Mouse (Mus musculus): ENCODE results near the gene Hapln4. TPM values are rescaled to one million over a fixed set of nuclear protein-coding genes. Genes with fewer than 3 reads are reported as not detected.

The Hapln4 gene
- polyA plus RNA-seq, 1 experiment from 2014 or later = not detected

GRCm38 (mm10) chr8:70092786-70093185, 9.5 kb downstream of the Hapln4 start:
- Histone ChIP-seq H3K4me3 (ENCODE audit: low read depth, low read length) (no peak overlapping the region), H3K4me2 (replicated peaks; ENCODE audit: low read depth, low read length) (no peak overlapping the region), H3K27me3 (replicated peaks; ENCODE audit: insufficient read depth, low read length) (peaks cover 17% of the 10 kb centered on the region), H3K36me3 (ENCODE audit: insufficient read depth, low read length) (no peaks in the 10 kb centered on the region), H3K9ac (replicated peaks; ENCODE audit: low read depth) (no peak overlapping the region), H3K9me3 (ENCODE audit: low read length) (no peaks in the 10 kb centered on the region), H3K4me1 (ENCODE audit: insufficient read depth, low read depth, low read length) (no peaks in the 10 kb centered on the region), H3K27ac (ENCODE audit: low read length) (no peak overlapping the region)
- ATAC-seq = no peak
- DNase-seq (ENCODE audit: low spot score) = no peak
- WGBS = 51% methylated on average over 8 of the region's 8 CpGs
- no peak for TF ChIP-seq CTCF (IDR thresholded peaks at IDR 0.05)
- TF ChIP-seq EP300 (IDR thresholded peaks at IDR 0.05) = no peak

GRCm38 (mm10) chr8:70099276-70099675, 16.0 kb downstream of the Hapln4 start:
- H3K4me3 ChIP-seq (ENCODE audit: low read depth, low read length) = no peak overlapping the region
- WGBS = 62% methylated on average over 8 of the region's 8 CpGs
- H3K4me2 ChIP-seq (replicated peaks; ENCODE audit: low read depth, low read length) = no peak overlapping the region
- no peak overlapping the region for H3K27ac ChIP-seq (ENCODE audit: low read length)
- H3K9ac ChIP-seq (replicated peaks; ENCODE audit: low read depth) = no peak overlapping the region
- H3K9me3 ChIP-seq (ENCODE audit: low read length) = no peaks in the 10 kb centered on the region
- no peaks in the 10 kb centered on the region for H3K36me3 ChIP-seq (ENCODE audit: insufficient read depth, low read length)
- TF ChIP-seq CTCF (IDR thresholded peaks at IDR 0.05) (no peak), EP300 (IDR thresholded peaks at IDR 0.05) (no peak)
- DNase-seq (ENCODE audit: low spot score) (no peak), ATAC-seq (no peak)
- H3K27me3 ChIP-seq (replicated peaks; ENCODE audit: insufficient read depth, low read length) = no peaks in the 10 kb centered on the region
- H3K4me1 ChIP-seq (ENCODE audit: insufficient read depth, low read depth, low read length) = no peaks in the 10 kb centered on the region

- no peaks in the 10 kb centered on the region for H3K27me3 ChIP-seq (replicated peaks; ENCODE audit: insufficient read depth, low read length)
- no peak overlapping the region for H3K4me3 ChIP-seq (ENCODE audit: low read depth, low read length)
- WGBS = 76% methylated on average over 8 of the region's 8 CpGs
Observed at GRCm38 (mm10) chr8:70100241-70100640, 17.0 kb downstream of the Hapln4 start.

GRCm38 (mm10) chr8:70104506-70104905, 21.2 kb downstream of the Hapln4 start:
- ATAC-seq (peak; percentile 61), DNase-seq (ENCODE audit: low spot score) (peak; percentile 36)
- Histone ChIP-seq H3K27ac (ENCODE audit: low read length) (no peak overlapping the region), H3K4me1 (ENCODE audit: insufficient read depth, low read depth, low read length) (no peaks in the 10 kb centered on the region), H3K27me3 (replicated peaks; ENCODE audit: insufficient read depth, low read length) (no peaks in the 10 kb centered on the region), H3K9me3 (ENCODE audit: low read length) (no peaks in the 10 kb centered on the region), H3K4me2 (replicated peaks; ENCODE audit: low read depth, low read length) (no peak overlapping the region), H3K4me3 (ENCODE audit: low read depth, low read length) (no peak overlapping the region), H3K9ac (replicated peaks; ENCODE audit: low read depth) (no peak overlapping the region), H3K36me3 (ENCODE audit: insufficient read depth, low read length) (no peaks in the 10 kb centered on the region)
- peak; percentile 73 for TF ChIP-seq CTCF (IDR thresholded peaks at IDR 0.05)
- TF ChIP-seq EP300 (IDR thresholded peaks at IDR 0.05) = no peak
- 16% methylated on average over 6 of the region's 6 CpGs for WGBS

More at GRCm38 (mm10) chr8:70100241-70100640, 17.0 kb downstream of the Hapln4 start:
- Histone ChIP-seq H3K4me2 (replicated peaks; ENCODE audit: low read depth, low read length) (no peak overlapping the region), H3K4me1 (ENCODE audit: insufficient read depth, low read depth, low read length) (no peaks in the 10 kb centered on the region), H3K9me3 (ENCODE audit: low read length) (no peaks in the 10 kb centered on the region), H3K9ac (replicated peaks; ENCODE audit: low read depth) (no peak overlapping the region), H3K36me3 (ENCODE audit: insufficient read depth, low read length) (no peaks in the 10 kb centered on the region), H3K27ac (ENCODE audit: low read length) (no peak overlapping the region)
- TF ChIP-seq EP300 (IDR thresholded peaks at IDR 0.05) (no peak), CTCF (IDR thresholded peaks at IDR 0.05) (no peak)
- no peak for DNase-seq (ENCODE audit: low spot score)
- ATAC-seq = no peak

GRCm38 (mm10) chr8:70104922-70105321, 21.7 kb downstream of the Hapln4 start:
- ATAC-seq (no peak), DNase-seq (ENCODE audit: low spot score) (no peak)
- H3K27me3 ChIP-seq (replicated peaks; ENCODE audit: insufficient read depth, low read length) = no peaks in the 10 kb centered on the region
- WGBS = 62% methylated on average over 7 of the region's 7 CpGs
- no peak overlapping the region for H3K4me3 ChIP-seq (ENCODE audit: low read depth, low read length)
- H3K27ac ChIP-seq (ENCODE audit: low read length) = no peak overlapping the region
- no peak overlapping the region for H3K9ac ChIP-seq (replicated peaks; ENCODE audit: low read depth)
- H3K4me1 ChIP-seq (ENCODE audit: insufficient read depth, low read depth, low read length) = no peaks in the 10 kb centered on the region
- TF ChIP-seq CTCF (IDR thresholded peaks at IDR 0.05) = no peak
- no peak for TF ChIP-seq EP300 (IDR thresholded peaks at IDR 0.05)
- H3K36me3 ChIP-seq (ENCODE audit: insufficient read depth, low read length) = no peaks in the 10 kb centered on the region
- H3K9me3 ChIP-seq (ENCODE audit: low read length) = no peaks in the 10 kb centered on the region
- H3K4me2 ChIP-seq (replicated peaks; ENCODE audit: low read depth, low read length) = no peak overlapping the region

GRCm38 (mm10) chr8:70110451-70110850, 27.2 kb downstream of the Hapln4 start:
- no peaks in the 10 kb centered on the region for H3K4me1 ChIP-seq (ENCODE audit: insufficient read depth, low read depth, low read length)
- no peaks in the 10 kb centered on the region for H3K9me3 ChIP-seq (ENCODE audit: low read length)
- H3K9ac ChIP-seq (replicated peaks; ENCODE audit: low read depth) = no peak overlapping the region
- ATAC-seq = no peak
- no peak overlapping the region for H3K4me2 ChIP-seq (replicated peaks; ENCODE audit: low read depth, low read length)
- peaks cover 30% of the 10 kb centered on the region for H3K27me3 ChIP-seq (replicated peaks; ENCODE audit: insufficient read depth, low read length)
- no peak overlapping the region for H3K27ac ChIP-seq (ENCODE audit: low read length)
- DNase-seq (ENCODE audit: low spot score) = no peak
- 76% methylated on average over 2 of the region's 2 CpGs for WGBS
- no peaks in the 10 kb centered on the region for H3K36me3 ChIP-seq (ENCODE audit: insufficient read depth, low read length)
- TF ChIP-seq EP300 (IDR thresholded peaks at IDR 0.05) (no peak), CTCF (IDR thresholded peaks at IDR 0.05) (no peak)
- H3K4me3 ChIP-seq (ENCODE audit: low read depth, low read length) = no peak overlapping the region

All from lung, postnatal 0 days (tissue).